Mouse (Mus musculus) bone marrow, adult 2 months (tissue): ENCODE data around the gene Gzmm.
A peak's percentile ranks its signal among the peaks of the same experiment; 100 is the strongest.

Source experiments
- CTCF ChIP-seq: fragments of 200-500 bp; IDR thresholded peaks from 2 replicates; pipeline ENCODE4 v1.5.1; 2011; ENCODE audit warnings: low read length, control low read depth; ENCODE audit not compliant: control insufficient read depth, insufficient read depth
- POLR2A ChIP-seq: fragments of 200-500 bp; IDR thresholded peaks from 2 replicates; pipeline ENCODE4 v1.6.1; 2011; ENCODE audit warnings: low read depth, mild to moderate bottlenecking, control low read depth, low read length, borderline replicate concordance; ENCODE audit not compliant: control insufficient read depth

GRCm38 (mm10) chr10:79704065-79704969, 15.5 kb downstream of the Gzmm start, which contains the start of gene Bsg:
- TF ChIP-seq CTCF (peak; percentile 32), POLR2A (peak; percentile 99)
